Mouse (Mus musculus) embryonic facial prominence, embryonic 10.5 days (tissue): ENCODE measurements around the gene Srp54a. TPM values are rescaled to one million over a fixed set of nuclear protein-coding genes. Genes with fewer than 3 reads are reported as not detected.
"Not testable (repeated sequence)": the region's sequence is repeated elsewhere in the genome, so short reads cannot be mapped to it uniquely, and the experiment has no call there.

Source experiments
- DNase-seq: peaks from one replicate; pipeline ENCODE4 v3.0.0-alpha.2; 2017; ENCODE audit warnings: low spot score
- H3K27ac ChIP-seq: fragments of 300-500 bp; sonication (generic); replicated peaks from 2 replicates; pipeline ENCODE4 v1.5.1; 2016; ENCODE audit warnings: mild to moderate bottlenecking
- H3K27me3 ChIP-seq: fragments of 300-500 bp; sonication (generic); replicated peaks from 2 replicates; pipeline ENCODE4 v1.6.1; 2016; ENCODE audit warnings: low read depth, mild to moderate bottlenecking; ENCODE audit not compliant: poor library complexity, severe bottlenecking
- H3K36me3 ChIP-seq: fragments of 300-500 bp; sonication (generic); replicated peaks from 2 replicates; pipeline ENCODE4 v1.6.1; 2016; ENCODE audit warnings: mild to moderate bottlenecking, moderate library complexity
- H3K4me1 ChIP-seq: fragments of 300-500 bp; sonication (generic); 2 replicates; pipeline ENCODE4 v1.6.1; 2016
- H3K4me3 ChIP-seq: fragments of 300-500 bp; sonication (generic); 2 replicates; pipeline ENCODE4 v1.5.1; 2016; ENCODE audit warnings: mild to moderate bottlenecking, moderate library complexity
- H3K9me3 ChIP-seq: fragments of 300-500 bp; sonication (generic); 2 replicates; pipeline ENCODE4 v1.6.1; 2016; ENCODE audit warnings: mild to moderate bottlenecking
- WGBS: fragments of 180-500 bp; shearing (Covaris S2); methylation state at CpG from one replicate; pipeline ENCODE4 v1.1.7; 2016; 5-methylcytosine and 5-hydroxymethylcytosine counted together
- polyA plus RNA-seq: library from polyadenylated mRNA; unstranded; fragments of >200 nt; fragmentation: Nextera tagmentation; extraction: Ambion mirVana; gene quantifications from 2 replicates; pipeline ENCODE4 v1.2.1, GENCODE M21; 2016

Gene Srp54a
- polyA plus RNA-seq, 1 experiment from 2014 or later = 156 TPM

DNA sequence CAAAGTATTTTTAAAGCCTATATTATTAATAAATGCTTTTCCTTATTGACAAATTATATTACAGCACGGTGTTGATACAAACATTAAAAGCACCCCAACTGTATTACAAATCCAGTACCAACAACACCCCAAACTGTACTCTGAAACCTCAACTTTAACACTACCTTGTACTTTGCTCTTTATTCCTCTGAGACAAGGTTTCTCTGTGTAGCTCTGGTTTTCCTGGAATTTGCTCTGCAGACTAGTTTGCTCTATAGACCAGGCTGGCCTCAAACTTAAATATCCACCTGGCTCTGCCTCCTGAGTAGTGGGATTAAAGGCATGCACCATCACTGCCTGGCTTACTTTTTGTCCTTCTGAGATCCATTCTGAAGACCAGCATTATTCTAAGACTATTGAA, 17.9 kb upstream of the Srp54a start:
- H3K4me3 ChIP-seq = no peak overlapping the region
- no peak for DNase-seq
- no peaks in the 10 kb centered on the region for H3K4me1 ChIP-seq
- H3K36me3 ChIP-seq = peaks cover 40% of the 10 kb centered on the region
- no peak overlapping the region for H3K27ac ChIP-seq
- H3K27me3 ChIP-seq = no peaks in the 10 kb centered on the region
- WGBS = 87% methylated on average over 1 of the region's 1 CpGs
- no peaks in the 10 kb centered on the region for H3K9me3 ChIP-seq

DNA sequence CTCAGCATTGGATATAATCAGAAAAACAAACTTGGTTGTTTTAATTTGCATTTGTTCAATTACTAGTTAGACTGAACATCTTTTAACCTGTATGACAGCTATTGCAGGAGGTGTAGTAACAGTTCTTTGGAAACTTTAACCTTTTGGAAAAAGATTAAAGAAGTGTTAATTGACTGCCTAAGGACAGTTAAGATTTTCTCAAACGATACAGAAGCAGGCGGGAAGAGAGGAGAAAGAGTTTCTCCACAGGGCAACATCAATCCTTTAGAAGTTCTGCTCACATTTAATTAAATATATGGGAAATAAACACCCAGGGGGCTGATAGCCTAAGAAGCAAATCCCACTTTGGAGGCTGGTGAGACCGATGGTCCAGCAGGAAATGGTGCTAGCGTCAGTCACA, 7.6 kb upstream of the Srp54a start:
- 76% methylated on average over 4 of the region's 4 CpGs for WGBS

DNA sequence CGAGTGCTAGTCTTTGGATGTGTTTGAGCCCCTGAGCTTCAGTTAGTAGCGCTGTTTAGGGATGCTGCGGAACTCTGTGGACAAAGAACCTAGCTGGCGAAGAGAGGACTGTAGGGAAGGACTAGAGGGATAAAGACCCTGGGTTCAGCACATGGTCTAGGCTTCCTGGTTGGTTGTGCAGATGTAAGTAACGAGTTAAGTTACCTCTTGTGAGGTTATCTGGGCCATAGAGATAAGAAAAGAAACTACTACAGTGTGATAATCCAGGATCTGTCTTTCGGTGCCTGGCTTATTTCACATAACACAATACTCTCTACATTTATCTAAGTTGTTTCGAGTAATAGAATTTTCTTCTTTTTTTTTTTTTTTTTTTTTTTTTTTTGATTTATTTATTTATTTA, 6.4 kb upstream of the Srp54a start:
- Histone ChIP-seq H3K27ac (no peak overlapping the region), H3K27me3 (no peaks in the 10 kb centered on the region), H3K9me3 (no peaks in the 10 kb centered on the region), H3K4me1 (no peaks in the 10 kb centered on the region), H3K4me3 (no peak overlapping the region), H3K36me3 (peaks cover 4% of the 10 kb centered on the region; the same call in 1 of the 2 replicates)
- no peak for DNase-seq
- 92% methylated on average over 7 of the region's 7 CpGs for WGBS

More for the DNA sequence above, 7.6 kb upstream of the Srp54a start:
- H3K4me3 ChIP-seq = no peak overlapping the region
- peaks cover 11% of the 10 kb centered on the region; the same call in 1 of the 2 replicates for H3K36me3 ChIP-seq
- H3K9me3 ChIP-seq = no peaks in the 10 kb centered on the region
- H3K27me3 ChIP-seq = no peaks in the 10 kb centered on the region
- no peaks in the 10 kb centered on the region for H3K4me1 ChIP-seq
- H3K27ac ChIP-seq = no peak overlapping the region
- no peak for DNase-seq

DNA sequence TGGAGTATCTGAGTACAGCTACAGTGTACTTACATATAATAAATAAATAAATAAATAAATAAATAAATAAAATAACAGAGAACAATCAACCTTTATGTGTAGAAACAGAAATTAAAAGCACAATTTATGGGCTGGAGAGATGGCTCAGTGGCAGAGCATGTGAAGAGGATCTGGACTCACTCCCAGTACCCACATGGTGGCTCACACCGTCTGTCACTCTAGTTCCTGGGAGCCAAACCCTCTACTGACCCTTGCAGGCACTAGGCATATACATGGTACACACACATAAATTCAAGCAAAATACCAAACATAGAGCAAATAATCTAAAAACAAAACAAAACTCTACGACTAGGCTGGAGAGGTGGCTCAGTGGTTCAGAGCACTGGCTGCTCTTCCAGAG, 4.8 kb upstream of the Srp54a start:
- Histone ChIP-seq H3K27me3 (no peaks in the 10 kb centered on the region), H3K36me3 (peaks cover 4% of the 10 kb centered on the region; the same call in 1 of the 2 replicates), H3K9me3 (no peaks in the 10 kb centered on the region), H3K4me1 (peaks cover 5% of the 10 kb centered on the region; the same call in 1 of the 2 replicates), H3K4me3 (no peak overlapping the region), H3K27ac (no peak overlapping the region)
- no peak for DNase-seq
- 96% methylated on average over 2 of the region's 2 CpGs for WGBS

DNA sequence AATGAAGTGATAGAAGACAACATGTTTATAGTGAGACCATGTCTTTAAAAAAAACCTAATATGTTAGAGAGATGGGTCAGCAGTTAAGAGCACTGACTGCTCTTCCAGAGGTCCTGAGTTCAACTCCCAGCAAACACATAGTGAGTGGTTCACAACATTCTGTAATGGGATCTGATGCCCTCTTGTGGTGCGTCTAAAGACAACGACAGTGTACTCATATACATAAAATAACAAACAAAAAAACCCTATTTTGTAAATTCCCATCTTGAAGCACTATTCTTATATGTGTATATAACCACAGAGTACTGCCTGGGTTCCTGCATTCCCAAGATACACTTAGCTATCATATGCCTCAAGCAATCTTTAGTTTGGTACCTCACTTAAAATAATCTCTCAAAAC, 1.4 kb upstream of the Srp54a start:
- not testable (repeated sequence) for H3K27ac ChIP-seq, H3K27me3 ChIP-seq, H3K9me3 ChIP-seq, H3K36me3 ChIP-seq, H3K4me1 ChIP-seq, DNase-seq
- peak overlapping the region; percentile 78 for H3K4me3 ChIP-seq
- WGBS = 61% methylated on average over 2 of the region's 2 CpGs

DNA sequence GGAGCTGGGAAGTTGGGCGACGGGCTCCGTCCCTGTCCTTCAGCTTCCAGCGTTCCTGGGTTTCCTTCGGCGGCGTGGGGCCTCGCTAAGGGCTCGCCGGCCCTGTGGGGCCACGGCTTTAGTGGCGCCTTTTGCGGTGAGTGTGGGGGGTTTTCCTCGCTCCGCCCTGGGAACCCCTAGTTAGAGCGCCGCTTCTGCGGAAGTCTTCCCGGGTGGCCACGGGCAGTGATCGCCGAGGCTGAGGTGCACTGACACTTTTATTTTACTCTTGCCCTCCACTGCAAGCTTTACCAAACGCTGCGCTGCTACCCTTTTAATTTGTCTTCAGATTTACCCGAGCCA, 510 bp downstream of the Srp54a start:
- peak overlapping the region; percentile 85 for H3K27ac ChIP-seq

DNA sequence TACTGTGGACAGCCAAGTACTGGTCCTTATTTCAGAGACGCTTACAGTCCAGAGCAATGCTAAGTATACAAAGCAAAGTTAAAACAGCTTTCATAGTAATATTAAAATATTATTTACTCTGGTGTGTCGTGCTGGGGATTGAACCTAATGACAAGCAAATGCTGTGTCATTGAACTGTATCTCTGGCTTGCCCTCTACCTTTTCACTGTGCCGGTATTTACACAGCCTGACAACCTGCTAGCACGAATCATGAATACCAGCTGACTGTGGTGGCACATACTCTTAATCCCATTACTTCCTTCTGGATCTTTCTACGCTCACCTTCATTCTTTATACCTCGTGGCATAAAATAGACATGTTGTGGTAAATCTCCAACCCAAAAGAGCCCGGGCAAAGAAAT, 12.1 kb downstream of the Srp54a start:
- H3K27me3 ChIP-seq, H3K36me3 ChIP-seq, H3K4me1 ChIP-seq, H3K27ac ChIP-seq, H3K9me3 ChIP-seq, DNase-seq, H3K4me3 ChIP-seq: not testable (repeated sequence)
- 100% methylated on average over 2 of the region's 7 CpGs for WGBS

More for the DNA sequence above, 510 bp downstream of the Srp54a start:
- H3K36me3 ChIP-seq, H3K9me3 ChIP-seq, DNase-seq, H3K4me1 ChIP-seq, H3K27me3 ChIP-seq: not testable (repeated sequence)
- H3K4me3 ChIP-seq = peak overlapping the region; percentile 78
- WGBS = under 1% methylated on average over 25 of the region's 25 CpGs

DNA sequence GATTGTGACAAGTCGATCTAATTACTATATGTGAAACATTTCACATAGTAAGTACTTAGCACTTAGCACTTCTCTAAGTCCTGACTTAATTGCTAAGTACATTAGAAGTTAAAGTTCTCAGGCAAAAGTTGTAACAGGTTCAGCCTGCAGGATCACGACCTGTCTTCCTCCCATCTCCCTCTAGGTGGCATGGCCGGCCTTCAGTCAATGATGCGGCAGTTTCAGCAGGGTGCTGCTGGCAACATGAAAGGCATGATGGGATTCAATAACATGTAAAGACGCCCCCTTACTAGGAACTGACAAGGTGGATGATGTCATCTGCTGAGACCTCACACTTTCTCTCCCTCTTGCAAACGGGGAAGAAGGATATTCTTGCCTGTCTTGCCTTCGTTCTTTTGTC, 32.6 kb downstream of the Srp54a start:
- not testable (repeated sequence) for H3K27ac ChIP-seq, DNase-seq, H3K36me3 ChIP-seq, H3K9me3 ChIP-seq, H3K4me1 ChIP-seq, H3K27me3 ChIP-seq, H3K4me3 ChIP-seq
- WGBS = no CpG with 5 or more reads among the region's 7 CpGs

DNA sequence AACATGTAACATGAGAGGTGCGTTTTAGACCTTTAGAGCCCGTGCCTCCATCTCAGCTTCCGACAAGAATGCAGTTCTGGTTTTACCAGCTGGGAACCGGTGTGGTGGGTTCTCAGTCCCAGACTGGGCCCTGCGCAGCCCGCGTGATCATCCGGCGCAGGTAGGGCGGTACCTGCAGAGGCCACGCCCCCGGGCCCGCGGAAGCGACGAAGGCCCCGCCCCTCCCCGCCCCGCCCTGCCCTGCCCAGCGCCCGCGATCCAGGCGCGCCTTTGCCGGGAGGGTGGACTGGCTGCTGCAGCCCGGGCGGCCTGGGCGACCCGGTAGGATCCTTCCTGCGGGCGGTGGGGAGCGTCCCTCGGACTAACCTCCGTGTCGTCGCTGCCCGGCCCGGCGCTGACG, 44.2 kb downstream of the Srp54a start, which contains the start of gene Fam177a:
Fam177a (plus strand) TSS at position 228 of the 400 bp plus-strand sequence.
- no CpG with 5 or more reads among the region's 40 CpGs for WGBS
- not testable (repeated sequence) for H3K36me3 ChIP-seq, DNase-seq, H3K4me1 ChIP-seq, H3K4me3 ChIP-seq, H3K27me3 ChIP-seq, H3K27ac ChIP-seq, H3K9me3 ChIP-seq

DNA sequence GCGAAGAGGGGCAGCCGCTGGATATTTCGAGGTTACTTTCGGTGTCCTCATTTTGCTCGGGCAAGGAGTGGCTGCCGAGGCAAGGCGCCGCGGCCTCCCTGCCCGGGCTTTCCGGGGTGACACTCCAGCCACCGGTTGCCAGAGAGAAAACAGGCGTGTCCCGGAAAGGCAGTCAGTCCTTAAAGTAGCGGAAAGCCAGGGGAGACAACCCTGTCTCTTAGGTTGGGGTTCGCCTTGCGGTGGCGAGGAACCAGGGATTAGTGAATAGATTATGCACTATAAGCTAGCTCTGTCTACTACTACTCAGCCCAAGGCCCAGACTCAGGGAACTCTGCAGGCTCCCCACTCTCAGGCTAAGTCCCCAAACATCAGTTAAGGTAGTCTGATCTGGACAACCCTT, 44.7 kb downstream of the Srp54a start:
- not testable (repeated sequence) for H3K27me3 ChIP-seq, H3K9me3 ChIP-seq, DNase-seq, H3K36me3 ChIP-seq, H3K4me3 ChIP-seq, H3K4me1 ChIP-seq, H3K27ac ChIP-seq
- WGBS = no CpG with 5 or more reads among the region's 18 CpGs

DNA sequence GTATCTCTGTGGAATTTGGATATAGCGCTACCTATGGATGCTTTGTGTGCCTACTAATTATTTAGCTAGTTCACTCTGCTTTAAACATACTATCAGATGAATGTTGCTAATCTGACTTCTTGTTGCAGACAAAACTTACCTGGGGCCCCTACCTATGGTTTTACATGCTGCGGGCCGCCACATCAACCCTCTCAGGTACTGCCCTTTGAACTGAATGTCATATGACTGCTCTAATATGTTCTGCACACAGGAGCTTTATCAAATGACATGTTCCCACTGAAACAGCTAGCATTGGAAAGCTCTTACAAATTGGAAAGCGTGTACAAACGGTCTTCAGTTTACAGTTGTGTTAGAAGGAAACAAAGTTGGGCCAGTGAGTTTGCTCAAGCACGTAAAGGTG, 55.5 kb downstream of the Srp54a start:
- not testable (repeated sequence) for H3K27me3 ChIP-seq, H3K36me3 ChIP-seq, H3K4me1 ChIP-seq, H3K4me3 ChIP-seq, H3K9me3 ChIP-seq, H3K27ac ChIP-seq, DNase-seq
- WGBS = no CpG with 5 or more reads among the region's 6 CpGs

DNA sequence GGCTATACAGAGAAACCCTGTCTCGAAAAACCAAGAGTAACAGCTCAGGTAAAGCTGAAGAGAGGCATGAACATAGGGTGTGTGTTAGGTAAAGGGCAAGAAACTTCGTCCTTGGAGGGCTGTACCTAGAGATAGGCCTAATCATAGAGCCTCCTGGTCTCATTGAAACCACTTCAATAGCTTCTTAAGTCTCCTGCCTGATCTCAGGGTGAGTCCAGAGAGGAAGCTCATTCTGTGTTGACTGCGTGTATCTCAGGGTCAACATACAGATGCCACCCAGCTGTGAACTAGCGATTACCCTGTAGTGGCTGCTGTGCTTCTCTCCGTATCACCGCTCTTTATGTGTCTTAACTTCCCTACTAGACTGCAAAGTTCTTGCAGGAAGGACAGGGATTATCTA, 57.8 kb downstream of the Srp54a start:
- not testable (repeated sequence) for H3K4me1 ChIP-seq, H3K36me3 ChIP-seq
- WGBS = no CpG with 5 or more reads among the region's 6 CpGs

DNA sequence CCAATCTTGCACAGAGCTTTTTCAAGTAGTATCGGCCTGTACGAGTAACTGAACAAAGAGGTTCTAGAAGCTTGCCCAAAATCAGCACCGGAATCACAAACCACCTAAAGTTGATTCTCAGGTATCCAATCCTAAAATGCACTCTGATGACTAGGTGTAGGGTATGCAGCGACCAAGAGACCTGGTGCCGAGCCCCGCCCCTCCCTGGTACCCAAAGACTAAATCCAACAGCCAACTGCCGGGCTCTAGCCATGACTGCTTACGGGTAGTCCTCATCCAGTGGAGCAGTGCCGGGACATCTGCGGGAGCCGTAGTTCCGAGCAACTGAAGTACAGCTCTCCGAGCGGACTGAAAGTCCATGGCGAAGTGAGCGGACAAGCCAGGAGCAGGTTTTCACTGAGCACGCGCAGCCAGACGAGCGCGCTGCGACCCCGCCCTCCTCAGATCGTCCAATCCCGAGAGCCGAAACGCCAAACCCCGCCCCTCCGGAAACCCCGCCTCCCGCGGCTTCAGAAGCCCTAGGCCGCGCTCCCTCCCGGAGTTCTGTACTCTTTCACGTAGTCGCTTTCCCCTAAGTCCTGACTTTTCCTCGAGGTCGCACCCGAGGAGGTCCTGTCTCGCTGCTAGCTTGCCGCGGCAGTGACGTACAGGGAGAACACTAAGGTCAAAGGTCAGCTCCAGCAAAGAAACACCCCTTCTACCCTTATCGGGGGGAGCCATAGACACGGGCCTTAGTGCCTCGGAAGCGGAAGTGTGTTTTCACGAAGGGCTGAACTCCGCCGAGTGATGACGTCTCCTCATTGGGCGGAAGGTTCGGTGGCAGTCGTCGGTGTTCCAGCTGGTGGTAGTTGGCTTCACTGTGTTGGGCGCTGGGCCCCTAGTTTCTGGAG, 74.7 kb downstream of the Srp54a start, which contains the start of gene Srp54b:
Srp54b (plus strand) TSS at position 546 of the 890 bp plus-strand sequence.
- H3K4me1 ChIP-seq, H3K9me3 ChIP-seq, H3K36me3 ChIP-seq, DNase-seq, H3K27ac ChIP-seq, H3K27me3 ChIP-seq: not testable (repeated sequence)
- peak within 1 kb of the TSS; percentile 48 for H3K4me3 ChIP-seq
- no CpG with 5 or more reads among the region's 57 CpGs for WGBS

More for the DNA sequence above, 57.8 kb downstream of the Srp54a start:
- not testable (repeated sequence) for H3K4me3 ChIP-seq, H3K27ac ChIP-seq, H3K27me3 ChIP-seq, DNase-seq, H3K9me3 ChIP-seq
